ENCODE assay signal across 8 mouse cellular contexts in the genomic region with DNA sequence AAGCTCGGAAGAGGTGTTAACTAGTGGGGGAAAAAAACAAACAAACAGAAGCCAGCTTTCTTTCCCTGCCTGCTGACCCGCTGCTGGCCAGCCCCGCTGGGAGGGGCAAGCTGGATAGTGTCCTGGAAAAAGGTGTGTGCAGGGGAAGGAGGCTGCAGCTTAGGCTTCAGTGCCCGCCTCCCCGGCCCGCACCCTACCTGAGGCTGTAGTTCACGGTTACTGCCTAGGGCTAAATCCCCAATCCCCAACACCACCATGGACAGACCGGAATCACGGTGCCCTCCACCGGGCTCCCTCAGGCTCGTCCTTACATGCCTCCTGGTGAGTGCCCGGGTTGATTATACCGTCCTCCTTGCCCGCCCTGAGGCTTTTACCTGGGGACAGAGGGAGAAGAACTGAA. TPM values are rescaled to one million over a fixed set of nuclear protein-coding genes. Genes with fewer than 3 reads are reported as not detected.
A peak's percentile ranks its signal among the peaks of the same experiment; 100 is the strongest.
DNase-seq lines count a peak whose midpoint lies in the region; ATAC-seq and TF ChIP-seq lines count a peak whose summit lies in the region.

A gene (plus strand): TSS at position 126 of the 400 bp plus-strand sequence.

- no peak for ATAC-seq in hindbrain, postnatal 0 days
- ATAC-seq in liver, embryonic 12.5 days: no peak
- ATAC-seq in neural tube, embryonic 15.5 days (ENCODE audit: low FRiP score): no peak

- H3K27ac ChIP-seq in hindbrain, postnatal 0 days: no peak within 1 kb of the TSS
- H3K27ac ChIP-seq in liver, embryonic 12.5 days: peak within 1 kb of the TSS; percentile 10; the same call in 1 of the 2 replicates
- no peak within 1 kb of the TSS for H3K27ac ChIP-seq in neural tube, embryonic 15.5 days (replicated peaks)

- DNase-seq in urinary bladder, postnatal 14 days (ENCODE audit: low spot score): peak; percentile 48
- DNase-seq in urinary bladder, postnatal 10 days (ENCODE audit: low spot score): no peak
- DNase-seq in hindbrain, postnatal 0 days (ENCODE audit: low spot score): no peak
- DNase-seq in adipocyte (ENCODE audit: low spot score): no peak
- DNase-seq in right cerebral cortex, postnatal 4 days: no peak
- DNase-seq in frontal cortex, postnatal 10 days (ENCODE audit: low spot score in 2 of 2): no peak

- peak within 1 kb of the TSS; percentile 31 for H3K4me2 ChIP-seq in hindbrain, postnatal 0 days (ENCODE audit: low read depth, low read length)
- peak within 1 kb of the TSS; percentile 44 for H3K4me2 ChIP-seq in liver, embryonic 12.5 days
- peak within 1 kb of the TSS; percentile 36 for H3K4me2 ChIP-seq in neural tube, embryonic 15.5 days

- H3K4me1 ChIP-seq in hindbrain, postnatal 0 days (ENCODE audit: insufficient read depth, low read length): peaks cover 6% of the 10 kb centered on the region; the same call in 1 of the 2 replicates
- H3K4me1 ChIP-seq in liver, embryonic 12.5 days: peaks cover 24% of the 10 kb centered on the region
- peaks cover 18% of the 10 kb centered on the region for H3K4me1 ChIP-seq in neural tube, embryonic 15.5 days

- 3% methylated on average over 14 of the region's 14 CpGs for WGBS in hindbrain, postnatal 0 days
- WGBS in liver, embryonic 12.5 days (ENCODE audit: insufficient replicate concordance): 12% methylated on average over 14 of the region's 14 CpGs
- WGBS in neural tube, embryonic 15.5 days: 2% methylated on average over 14 of the region's 14 CpGs

- TF ChIP-seq CTCF in hindbrain, postnatal 0 days (IDR thresholded peaks at IDR 0.05; ENCODE audit: low read depth): no peak

- no peaks in the 10 kb centered on the region for H3K27me3 ChIP-seq in hindbrain, postnatal 0 days (ENCODE audit: insufficient read depth, low read length)
- peaks cover 59% of the 10 kb centered on the region for H3K27me3 ChIP-seq in liver, embryonic 12.5 days (replicated peaks)
- H3K27me3 ChIP-seq in neural tube, embryonic 15.5 days (replicated peaks): peaks cover 26% of the 10 kb centered on the region

- H3K9me3 ChIP-seq in hindbrain, postnatal 0 days (ENCODE audit: low read length): no peaks in the 10 kb centered on the region
- H3K9me3 ChIP-seq in liver, embryonic 12.5 days (replicated peaks): no peaks in the 10 kb centered on the region
- no peaks in the 10 kb centered on the region for H3K9me3 ChIP-seq in neural tube, embryonic 15.5 days (replicated peaks)

- H3K4me3 ChIP-seq in hindbrain, postnatal 0 days (ENCODE audit: low read length): no peak within 1 kb of the TSS
- peak within 1 kb of the TSS; percentile 34 for H3K4me3 ChIP-seq in liver, embryonic 12.5 days
- H3K4me3 ChIP-seq in neural tube, embryonic 15.5 days (replicated peaks): no peak within 1 kb of the TSS; the same call in 1 of the 2 replicates

- H3K9ac ChIP-seq in hindbrain, postnatal 0 days (replicated peaks; ENCODE audit: low read length): no peak within 1 kb of the TSS
- no peak within 1 kb of the TSS; the same call in 1 of the 2 replicates for H3K9ac ChIP-seq in liver, embryonic 12.5 days
- 0 out of 2 replicates have a peak within 1 kb of the TSS, but pooled peaks have one; percentile 17 for H3K9ac ChIP-seq in neural tube, embryonic 15.5 days (replicated peaks)

- no peaks in the 10 kb centered on the region for H3K36me3 ChIP-seq in hindbrain, postnatal 0 days (ENCODE audit: insufficient read depth, low read length)
- no peaks in the 10 kb centered on the region for H3K36me3 ChIP-seq in liver, embryonic 12.5 days
- H3K36me3 ChIP-seq in neural tube, embryonic 15.5 days: no peaks in the 10 kb centered on the region

RNA-seq across cellular contexts. Expression of the gene that starts here (rescaled TPM):
- 0.26 and 0.65 TPM in 2 replicates for total RNA-seq in hindbrain, postnatal 0 days (2014; rRNA removed)
- 0.20 and 0.37 TPM in 2 replicates for polyA plus RNA-seq in hindbrain, postnatal 0 days (2015; fragmentation: Nextera tagmentation; extraction: Ambion mirVana)
- 2.2 and 2.3 TPM in 2 replicates for polyA plus RNA-seq in liver, embryonic 12.5 days (2016; fragmentation: Nextera tagmentation; extraction: Ambion mirVana)
- polyA plus RNA-seq in neural tube, embryonic 15.5 days (2015; fragmentation: Nextera tagmentation; extraction: Ambion mirVana): 0.32 and 1.2 TPM in 2 replicates
